Mouse (Mus musculus) brown adipose tissue, adult 24 weeks (tissue): ENCODE measurements around the gene Trrap. TPM values are rescaled to one million over a fixed set of nuclear protein-coding genes. Genes with fewer than 3 reads are reported as not detected.

Experiments used
- polyA plus RNA-seq: library from polyadenylated mRNA; stranded (reverse); fragments of >200 nt; gene quantifications from 2 replicates; pipeline ENCODE4 v1.2.4, GENCODE M21; 2012; ENCODE audit not compliant: missing spikeins, insufficient read depth, insufficient read length

Trrap gene
- polyA plus RNA-seq, 1 experiment = 12.9 TPM

Other genes with a start within 250 kb of the Trrap start
- gene Nptx2, start 221.8 kb upstream of the Trrap start, polyA plus RNA-seq = 0.40 TPM in 1 of 2 replicates, not detected in the other
- not detected in 2 replicates for gene Tmem130, start 5.9 kb upstream of the Trrap start, polyA plus RNA-seq
- 12.2 and 15.7 TPM in 2 replicates for gene Smurf1, start 198.1 kb downstream of the Trrap start, polyA plus RNA-seq